Mouse (Mus musculus): ENCODE results near the gene Btnl6. TPM values are rescaled to one million over a fixed set of nuclear protein-coding genes. Genes with fewer than 3 reads are reported as not detected.
"Not testable (repeated sequence)": the region's sequence is repeated elsewhere in the genome, so short reads cannot be mapped to it uniquely, and the experiment has no call there.

Btnl6 gene
- not detected for total RNA-seq (2021)

DNA sequence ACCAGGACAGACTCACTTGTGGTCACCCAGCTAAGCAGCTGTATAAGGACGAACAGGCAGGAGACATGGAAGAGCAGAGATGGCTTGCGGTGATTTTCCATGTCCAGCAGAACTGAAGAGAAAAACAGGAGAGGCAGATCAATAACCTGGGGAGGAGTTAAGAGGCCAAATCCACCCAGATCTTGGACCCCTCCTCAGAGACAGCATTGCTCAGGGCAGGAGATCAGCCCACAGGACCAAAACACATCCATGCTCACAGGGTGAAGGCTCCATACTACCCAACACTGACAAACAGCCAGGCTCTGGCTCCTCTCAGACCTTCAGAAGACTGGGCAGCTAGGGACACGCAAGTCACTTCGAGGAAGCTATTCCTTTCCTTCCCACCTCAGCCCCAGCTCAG, at the start of gene Btnl6:
Gene Btnl6 (minus strand): TSS at position 101 of the 400 bp plus-strand sequence.
- DNase-seq: no peak

DNA sequence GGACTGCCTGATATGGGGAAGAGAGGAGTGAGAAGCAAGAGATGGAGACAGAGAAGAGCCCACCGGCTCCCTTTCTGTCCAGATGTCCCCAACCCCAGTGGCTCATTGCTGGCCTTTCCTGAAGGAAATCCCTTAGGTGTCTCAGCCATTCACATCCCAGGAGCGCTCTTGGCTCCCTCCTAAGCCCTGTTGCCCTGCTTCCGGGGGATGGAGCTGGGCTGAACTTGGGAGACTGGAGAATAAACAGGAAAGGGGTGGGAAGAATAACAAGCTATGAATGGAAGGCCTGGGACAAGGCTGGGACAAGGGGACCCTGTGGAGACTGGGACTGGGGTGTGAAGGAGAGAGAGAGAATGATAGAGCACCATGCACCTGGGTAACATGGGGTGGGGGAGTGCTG, 47.6 kb upstream of the Btnl6 start:
- DNase-seq: peak; percentile 58

DNA sequence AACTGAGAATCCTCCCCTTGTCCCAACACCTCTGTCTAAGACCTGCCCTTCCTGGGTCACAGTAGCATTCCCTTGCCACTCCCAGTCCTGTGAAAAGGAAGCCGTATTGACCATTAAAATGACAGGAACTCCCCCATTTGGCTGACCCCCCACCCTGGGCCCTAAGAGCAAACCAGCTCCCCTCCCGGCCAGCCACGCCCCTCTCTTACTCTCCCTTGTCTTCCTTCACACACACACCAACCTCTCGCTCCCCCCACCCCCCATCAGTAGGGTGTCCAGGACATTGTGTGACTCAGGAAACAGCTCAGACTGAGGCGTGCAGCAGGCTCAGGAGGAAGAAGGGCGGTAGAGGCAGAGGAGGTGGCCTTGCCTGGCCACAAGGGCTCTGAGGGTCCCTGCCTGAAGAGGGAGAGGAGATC, 46.9 kb upstream of the Btnl6 start, which contains the start of gene Notch4:
Gene Notch4 (plus strand): TSS at position 266 of the 419 bp plus-strand sequence.
- DNase-seq: peak; percentile 56

DNA sequence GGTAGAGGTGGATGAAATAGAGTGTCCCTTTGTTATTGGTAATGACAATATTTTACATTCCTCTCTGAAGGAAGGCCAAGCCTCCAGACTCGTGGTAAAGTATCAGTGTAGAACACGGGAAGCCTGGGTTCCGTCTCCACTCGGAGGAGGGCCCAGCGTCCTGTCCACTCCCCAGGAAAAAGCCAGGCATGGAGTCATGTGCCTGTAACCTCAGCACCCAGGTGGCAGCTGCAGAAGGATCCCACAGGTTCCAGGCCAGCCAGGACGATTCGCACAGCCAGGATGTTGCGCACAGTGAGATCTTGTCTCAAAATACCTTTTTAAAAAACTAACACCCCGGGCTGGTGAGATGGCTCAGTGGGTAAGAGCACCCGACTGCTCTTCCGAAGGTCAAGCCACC, 46.2 kb upstream of the Btnl6 start:
- no peak for DNase-seq

DNA sequence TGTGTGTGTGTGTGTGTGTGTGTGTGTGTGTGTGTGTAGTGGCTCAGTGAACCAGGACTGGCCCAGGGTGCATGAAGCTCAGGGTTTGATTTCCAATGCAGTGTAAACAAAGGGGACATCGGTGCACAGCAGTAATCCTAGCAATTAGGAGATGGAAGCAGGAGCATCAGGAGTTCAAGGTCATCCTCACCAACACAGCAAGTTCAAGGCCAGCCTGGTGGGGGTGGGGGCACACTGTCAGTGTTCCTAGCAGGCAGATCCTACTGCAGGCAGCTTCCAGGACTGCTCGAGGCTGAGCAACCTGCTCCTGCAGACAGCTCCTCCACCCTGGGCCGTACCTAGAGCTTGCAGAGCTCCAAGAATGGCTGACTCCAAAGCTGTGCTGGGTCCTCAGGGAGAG, 45.4 kb upstream of the Btnl6 start:
- no peak for DNase-seq

DNA sequence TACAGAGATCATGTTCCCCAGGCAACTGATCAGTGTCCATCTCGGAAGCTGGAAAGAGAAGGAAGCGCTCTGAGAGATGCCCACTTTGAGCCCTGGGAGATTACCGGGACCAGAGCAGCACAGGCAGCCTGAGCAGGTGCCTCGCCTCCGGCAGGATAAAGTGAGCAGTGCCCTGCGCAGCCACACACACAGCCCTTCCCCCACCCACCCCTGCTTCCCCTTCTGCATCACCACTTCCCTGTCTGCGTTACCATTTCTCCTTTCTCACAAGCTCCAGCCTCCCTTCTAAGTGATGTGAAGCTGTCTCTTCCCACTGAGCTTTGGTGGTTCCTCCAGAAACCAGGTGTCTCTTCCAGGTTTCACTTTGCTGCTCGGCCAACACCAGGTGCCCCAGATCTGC, 44.0 kb upstream of the Btnl6 start:
- DNase-seq: no peak

DNA sequence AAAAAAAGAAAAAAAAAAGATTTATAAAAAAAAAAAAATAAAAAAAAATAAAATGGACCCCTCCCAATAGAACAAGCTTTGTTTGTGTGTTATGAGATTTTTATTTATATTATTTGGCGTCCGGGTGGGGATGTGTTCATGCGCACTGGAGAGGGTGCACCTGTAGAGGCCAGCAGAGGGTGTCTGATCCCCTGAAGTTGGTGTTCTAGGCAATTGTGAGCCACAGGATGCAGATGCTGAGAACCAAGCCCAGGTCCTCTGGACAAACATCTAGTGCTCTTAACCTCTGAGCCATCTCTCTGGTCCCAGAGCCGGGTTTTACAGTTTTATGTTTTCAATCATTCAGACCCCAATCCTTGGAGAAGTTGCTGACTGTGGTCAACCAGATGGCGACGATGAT, 43.3 kb upstream of the Btnl6 start:
- no peak for DNase-seq

DNA sequence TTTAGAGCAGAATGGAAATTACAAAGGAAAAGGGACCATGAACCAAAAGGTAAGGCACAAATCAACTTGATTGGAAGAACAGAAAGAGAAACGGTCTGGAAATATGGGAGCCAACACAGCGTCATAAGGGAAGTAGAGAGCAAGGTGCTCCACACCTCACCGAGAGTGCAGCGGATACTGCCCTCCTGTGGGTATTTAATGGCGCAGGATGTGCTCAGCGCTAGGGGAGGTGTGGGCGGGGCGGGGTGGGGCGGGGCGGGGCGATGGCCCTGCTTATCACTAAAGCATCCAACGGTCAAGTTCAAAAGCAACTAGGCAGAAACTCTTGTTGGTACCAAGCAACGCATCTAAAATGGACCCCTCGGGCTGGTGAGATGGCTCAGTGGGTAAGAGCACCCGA, 42.7 kb upstream of the Btnl6 start:
- no peak for DNase-seq

DNA sequence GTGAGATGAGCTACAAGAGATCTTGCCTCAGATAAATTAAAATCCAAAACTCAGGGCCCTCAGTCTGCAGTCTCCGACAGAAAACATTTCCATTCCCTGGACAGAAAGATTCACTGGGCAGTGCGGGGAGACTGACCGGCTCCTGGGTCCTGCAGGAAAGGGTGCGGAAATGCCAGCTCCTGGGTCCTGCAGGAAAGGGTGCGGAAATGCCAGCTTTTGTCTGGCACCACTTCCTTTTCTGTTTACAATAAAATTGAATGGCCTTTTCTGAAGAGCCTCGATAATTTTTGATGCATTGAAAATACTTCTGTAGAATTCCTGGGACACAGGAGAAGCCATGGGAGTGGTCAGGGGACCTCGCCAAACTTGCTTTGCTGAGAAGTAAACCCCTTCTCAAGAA, 42.0 kb upstream of the Btnl6 start:
- no peak for DNase-seq

DNA sequence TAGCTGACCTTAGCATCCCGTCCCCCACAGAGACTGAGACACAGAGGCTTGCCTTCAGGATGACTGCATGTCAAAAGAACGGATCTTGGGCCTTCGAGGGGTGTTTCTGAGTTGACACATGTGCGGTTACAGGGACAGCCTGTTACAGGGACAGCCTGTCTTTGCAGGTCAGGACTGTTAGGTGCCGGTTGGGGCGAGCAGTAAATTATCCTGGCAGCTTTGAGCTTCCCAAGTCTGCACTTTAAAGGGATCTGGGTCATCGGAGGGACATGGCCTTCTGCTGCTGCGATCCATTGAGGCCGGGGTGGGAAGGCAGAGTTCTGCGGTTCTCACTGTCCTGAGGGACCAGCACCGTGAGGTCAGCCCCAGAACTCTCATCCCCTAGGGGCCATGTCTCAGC, 40.3 kb upstream of the Btnl6 start:
- no peak for DNase-seq

DNA sequence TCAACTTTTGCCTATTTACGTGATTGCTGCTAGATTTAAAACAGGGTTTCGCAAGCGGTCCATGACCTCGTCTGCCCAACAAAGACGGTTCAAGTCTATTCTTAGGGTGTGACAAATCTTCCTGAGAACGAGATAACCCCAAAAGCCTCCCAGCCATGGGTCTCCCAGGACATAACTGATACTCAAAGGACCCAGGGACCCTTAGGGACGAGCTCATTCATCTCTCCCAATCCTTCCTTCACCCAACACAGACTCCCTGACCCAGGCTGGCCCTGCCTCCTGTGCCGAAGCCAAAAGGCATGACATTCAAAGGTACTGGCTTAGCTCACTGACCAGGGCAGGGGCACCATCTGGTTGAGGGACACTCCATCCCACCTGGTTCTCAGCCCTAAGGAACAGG, 39.3 kb upstream of the Btnl6 start:
- DNase-seq: no peak

DNA sequence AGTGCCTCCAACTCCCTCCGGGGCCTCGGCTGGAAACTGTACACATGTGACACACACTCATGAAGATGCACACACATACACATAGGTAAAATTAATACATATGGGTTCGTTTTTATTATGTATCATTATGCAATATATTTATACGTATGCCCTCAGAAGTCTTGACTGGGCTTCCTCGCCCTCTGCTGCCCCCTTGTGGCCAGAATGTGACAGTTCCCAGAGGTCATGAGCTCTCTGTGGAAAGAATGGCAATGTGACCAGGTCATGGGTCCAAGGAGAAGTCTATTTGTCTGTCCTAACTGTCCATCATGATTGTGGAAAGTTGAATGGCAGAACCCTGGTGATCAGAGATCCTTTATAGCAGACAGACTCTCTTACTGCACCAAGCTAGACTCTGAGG, 38.3 kb upstream of the Btnl6 start:
- DNase-seq: peak; percentile 88

DNA sequence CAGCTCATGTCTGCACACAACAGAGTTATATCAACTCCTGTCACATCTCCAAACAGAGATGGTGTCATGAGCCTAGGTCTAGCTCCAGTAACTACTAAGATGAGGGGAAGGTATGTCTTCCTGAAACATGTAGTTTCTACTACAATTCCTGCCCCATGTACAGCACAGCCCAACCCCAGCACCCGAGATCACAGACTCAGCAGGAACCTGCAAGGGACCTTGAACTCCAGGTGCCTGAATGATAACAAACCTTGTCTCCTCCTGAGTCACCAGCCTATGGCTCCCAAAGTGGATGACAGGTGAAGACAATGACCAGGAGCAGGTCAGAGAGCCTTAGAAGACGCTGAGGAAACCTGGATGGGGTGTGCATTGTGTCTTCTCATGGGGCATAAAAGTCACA, 32.7 kb upstream of the Btnl6 start:
- DNase-seq: no peak

DNA sequence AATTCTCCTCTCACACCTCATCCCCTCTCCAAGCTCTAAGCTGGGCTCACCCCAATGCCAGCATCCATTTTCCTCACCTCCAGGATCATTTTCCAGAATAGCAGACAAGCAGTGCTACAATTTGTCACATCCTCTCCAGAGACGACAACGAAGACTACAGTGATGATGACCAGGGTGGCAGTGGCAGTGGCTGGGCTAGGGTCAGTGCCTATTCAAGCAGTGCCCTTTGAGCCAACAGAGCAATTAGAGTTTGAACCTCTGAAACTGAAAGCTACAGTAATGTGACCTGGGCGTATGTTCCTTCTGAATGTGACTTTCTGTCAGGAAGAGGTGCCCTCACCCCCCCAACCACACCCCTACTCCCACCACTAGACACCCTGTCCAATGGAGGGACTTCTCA, 32.0 kb upstream of the Btnl6 start:
- DNase-seq: no peak

DNA sequence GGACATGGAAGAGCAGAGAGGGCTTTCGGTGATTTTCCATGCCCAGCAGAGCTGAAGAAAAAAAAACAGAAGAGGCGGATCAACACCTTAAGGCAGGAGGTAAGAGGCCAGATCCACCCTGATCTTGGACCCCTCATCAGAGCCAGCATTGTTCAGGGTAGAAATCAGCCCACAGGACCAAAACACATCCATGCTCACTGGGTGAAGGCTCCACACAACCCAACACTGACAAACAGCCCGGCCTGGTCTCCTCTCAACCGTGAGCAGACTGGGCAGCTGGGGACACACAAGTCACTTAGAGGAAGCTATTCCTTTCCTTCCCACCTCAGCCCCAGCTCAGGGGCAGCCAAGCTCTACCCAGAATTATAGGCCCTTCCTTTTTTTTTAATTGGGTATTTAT, 30.4 kb upstream of the Btnl6 start:
- DNase-seq: no peak

DNA sequence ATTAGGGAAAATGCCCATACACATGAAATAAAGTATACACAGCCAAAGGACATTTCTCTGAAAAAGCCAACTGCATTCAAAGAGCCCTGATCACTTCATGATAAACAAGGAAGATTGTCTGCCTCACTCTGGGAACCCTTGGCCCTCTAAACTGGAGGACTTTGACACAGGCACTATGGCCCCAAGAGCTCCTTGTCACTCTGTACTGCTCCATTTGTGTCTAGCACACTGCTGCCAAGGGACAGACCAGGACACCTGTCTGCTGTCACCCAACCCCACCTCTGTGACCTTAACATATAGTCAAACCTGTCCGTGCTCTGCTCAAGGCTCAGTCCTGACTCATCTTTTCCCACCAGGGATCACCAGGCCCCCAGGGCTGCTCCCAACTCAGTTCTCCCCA, 29.6 kb upstream of the Btnl6 start:
- no peak for DNase-seq

DNA sequence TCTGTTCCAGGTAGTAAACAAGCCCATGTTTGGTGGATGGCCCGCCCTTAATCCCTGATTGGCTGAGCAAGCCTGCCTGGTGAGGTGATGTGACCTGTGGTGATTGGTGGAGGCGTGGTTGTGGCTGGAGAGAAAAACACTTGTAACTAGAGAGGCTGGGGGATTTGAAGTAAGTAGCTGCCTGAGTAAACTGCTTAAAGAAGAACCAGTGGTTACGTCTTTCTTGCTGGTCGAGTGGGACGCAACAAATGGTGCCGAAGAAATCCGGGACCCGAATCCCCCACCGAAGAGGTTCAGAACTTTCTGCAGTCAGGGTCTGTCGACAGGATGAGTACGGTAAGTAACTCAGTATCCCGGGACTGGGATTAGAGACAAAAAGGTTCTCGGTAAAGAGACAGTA, 26.4 kb upstream of the Btnl6 start:
- not testable (repeated sequence) for DNase-seq

DNA sequence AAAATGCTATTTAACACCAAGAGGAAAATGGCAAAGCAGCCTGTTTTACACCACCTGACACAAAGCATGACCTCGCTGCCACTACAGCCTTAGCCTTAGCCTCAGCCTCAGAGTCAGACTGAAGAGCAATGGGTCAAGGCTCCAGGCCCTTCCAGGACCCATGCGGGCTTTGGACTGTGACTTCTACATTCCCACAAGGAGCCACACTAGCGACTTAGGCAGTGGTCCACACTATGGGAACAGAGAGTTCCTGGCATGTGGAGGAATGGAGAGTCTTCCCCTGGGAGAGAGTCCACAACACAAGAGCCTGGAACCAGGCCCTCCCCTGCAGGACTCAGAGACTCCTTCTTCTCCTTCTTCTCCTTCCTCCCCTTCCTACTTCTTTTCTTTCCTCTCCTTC, 15.5 kb upstream of the Btnl6 start:
- DNase-seq: no peak

DNA sequence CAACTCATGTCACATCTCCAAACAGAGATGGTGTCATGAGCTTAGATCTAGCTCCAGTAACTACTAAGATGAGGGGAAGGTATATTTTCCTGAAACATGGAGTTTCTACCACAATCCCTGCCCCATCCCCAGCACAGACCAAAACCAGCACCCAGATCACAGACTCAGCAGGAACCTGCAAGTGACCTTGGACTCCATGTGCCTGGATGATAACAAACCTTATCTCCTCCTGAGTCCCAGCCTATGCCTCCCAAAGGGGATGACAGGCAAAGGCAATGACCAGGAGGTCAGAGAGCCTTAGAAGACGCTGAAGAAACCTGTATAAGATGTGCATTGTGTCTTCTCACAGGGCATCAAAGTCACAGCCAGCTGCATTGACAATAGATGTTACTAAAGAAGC, 1.8 kb upstream of the Btnl6 start:
- no peak for DNase-seq

DNA sequence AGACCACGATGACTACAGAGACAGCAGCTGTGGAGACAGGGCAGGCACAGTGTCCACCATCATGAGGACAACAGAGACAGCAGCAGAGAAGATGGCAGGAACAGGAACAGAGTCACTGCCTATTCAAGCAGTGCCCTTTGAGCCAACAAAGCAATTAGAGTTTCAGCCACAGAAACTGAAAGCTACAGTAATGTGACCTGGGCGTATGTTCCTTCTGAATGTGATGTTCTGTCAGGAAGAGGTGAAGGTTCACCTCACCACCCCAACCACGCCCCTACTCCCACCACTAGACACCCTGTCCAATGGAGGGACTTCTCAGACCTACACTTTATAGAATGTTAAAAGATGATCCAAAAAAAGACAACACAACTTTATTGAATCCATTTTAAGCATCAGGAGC, 1.4 kb upstream of the Btnl6 start:
- not testable (repeated sequence) for DNase-seq

DNA sequence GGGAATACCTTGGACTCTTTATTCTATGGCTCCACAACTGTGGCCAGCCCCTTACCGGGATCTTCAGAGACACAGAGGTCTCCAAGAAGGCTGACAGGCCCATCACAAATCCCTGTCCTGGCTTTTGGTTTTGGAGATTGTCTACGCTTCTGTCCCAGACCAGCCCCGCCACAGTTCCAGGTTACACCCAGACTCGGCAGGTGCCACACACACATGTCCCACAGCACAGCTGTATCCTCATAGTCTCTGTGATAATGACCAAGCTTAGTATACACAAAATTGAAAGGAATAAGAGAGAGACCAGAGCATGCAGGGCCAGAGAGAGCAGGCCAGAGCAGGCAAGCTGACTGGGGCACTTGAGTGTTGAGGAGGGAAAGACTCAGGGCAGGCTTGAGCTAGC, 643 bp upstream of the Btnl6 start:
- DNase-seq: no peak

DNA sequence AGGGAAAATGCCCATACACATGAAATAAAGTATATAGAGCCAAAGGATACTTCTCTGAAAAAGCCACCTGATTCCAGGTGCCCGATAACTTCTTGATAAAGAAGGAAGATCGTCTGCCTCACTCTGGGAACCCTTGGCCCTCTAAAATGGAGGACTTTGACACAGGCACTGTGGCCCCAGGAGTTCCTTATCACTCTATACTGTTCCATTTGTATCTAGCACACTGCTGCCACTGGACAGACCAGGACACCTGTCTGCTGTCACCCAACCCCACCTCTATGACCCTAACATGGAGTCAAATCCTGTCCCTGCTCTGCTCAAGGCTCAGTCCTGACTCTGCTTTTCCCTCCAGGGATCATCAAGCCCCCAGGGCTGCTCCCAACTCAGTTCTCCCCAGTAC, 638 bp downstream of the Btnl6 start:
- no peak for DNase-seq

DNA sequence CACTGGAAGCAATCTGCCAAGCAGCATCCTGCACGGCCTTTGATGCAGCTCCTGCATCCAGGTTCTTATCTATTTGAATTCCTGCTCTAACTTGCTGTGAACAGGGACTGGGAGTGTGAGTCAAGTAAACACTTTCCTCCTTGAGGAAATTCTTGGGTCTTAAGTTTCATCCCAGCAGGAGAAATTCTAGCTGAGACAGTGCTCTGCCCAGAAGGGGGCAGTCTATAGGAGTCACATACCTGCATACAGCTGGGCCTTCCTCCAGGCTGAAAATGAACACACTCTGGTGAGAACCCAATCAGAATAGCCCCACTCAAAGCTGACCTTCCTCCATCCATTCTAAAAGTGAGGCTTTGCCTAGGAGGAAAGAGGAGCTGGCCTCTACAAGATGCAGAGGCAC, 5.4 kb downstream of the Btnl6 start:
- not testable (repeated sequence) for DNase-seq

DNA sequence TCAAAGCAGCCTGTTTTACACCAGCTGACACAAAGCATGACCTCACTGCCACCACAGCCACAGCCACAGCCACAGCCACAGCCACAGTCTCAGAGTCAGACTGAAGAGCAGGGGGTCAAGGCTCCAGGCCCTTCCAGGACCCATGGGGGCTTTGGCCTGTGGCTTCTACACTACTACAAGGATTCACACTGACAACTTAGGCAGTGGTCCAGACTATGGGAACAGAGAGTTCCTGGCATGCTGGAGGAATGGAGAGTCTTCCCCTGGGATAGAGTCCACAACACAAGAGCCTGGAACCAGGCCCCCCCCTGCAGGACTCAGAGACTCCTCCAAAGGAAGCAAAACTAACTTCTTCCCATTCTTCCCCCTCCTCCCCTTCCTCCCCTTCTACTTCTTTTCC, 9.6 kb downstream of the Btnl6 start:
- no peak for DNase-seq

DNA sequence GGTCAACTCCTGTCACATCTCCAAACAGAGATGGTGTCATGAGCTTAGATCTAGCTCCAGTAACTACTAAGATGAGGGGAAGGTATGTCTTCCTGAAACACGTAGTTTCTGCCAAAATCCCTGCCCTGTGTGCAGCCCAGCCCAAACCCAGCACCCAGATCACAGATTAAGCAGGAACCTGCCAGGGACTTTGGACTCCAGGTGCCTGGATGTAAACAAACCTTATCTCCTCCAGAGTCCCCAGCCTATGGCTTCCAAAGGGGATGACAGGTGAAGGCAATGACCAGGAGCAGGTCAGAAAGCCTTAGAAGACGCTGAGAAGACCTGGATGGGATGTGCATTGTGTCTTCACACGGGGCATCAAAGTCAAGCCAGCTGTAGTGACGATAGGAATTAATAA, 19.4 kb downstream of the Btnl6 start:
- not testable (repeated sequence) for DNase-seq

DNA sequence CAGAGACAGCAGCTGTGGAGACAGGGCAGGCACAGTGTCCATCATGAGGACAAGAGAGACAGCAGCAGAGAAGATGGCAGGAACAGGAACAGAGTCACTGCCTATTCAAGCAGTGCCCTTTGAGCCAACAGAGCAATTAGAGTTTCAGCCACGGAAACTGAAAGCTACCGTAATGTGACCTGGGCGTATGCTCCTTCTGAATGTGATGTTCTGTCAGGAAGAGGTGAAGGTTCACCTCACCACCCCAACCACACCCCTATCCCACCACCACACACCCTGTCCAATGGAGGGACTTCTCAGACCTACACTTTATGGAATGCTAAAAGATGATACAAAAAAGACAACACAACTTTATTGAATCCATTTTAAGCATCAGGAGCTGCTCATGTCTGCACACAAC, 19.8 kb downstream of the Btnl6 start:
- DNase-seq: not testable (repeated sequence)
